Mouse (Mus musculus): Measurements from ENCODE around the gene Fance. TPM values are rescaled to one million over a fixed set of nuclear protein-coding genes. Genes with fewer than 3 reads are reported as not detected.

Gene Fance
- polyA plus RNA-seq, 2 experiments: 28.3 to 30.8 TPM

DNA sequence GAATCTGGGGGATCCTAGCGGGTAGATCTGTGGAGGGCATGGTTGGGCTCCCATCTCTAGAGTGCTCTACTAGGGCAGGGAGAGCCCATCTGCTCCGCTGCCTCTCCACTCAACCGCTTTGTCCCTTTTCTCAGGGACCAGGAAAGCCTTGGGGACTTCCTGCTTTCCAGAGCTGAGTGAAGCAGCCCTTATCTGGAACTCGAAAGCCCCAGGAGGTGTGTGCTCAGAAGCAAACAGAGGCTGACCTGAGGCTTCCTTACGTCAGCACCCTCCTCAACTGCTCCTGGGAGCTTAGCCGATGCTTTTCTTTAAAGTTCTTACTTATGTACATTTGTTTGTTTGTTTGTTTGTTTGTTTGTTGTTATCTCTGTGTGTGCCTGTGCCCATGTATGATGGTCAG, 40.5 kb upstream of the Fance start:
- ATAC-seq (ENCODE audit: low FRiP score, low read depth) (no peak), DNase-seq (ENCODE audit: low spot score) (no peak)
- no peak overlapping the region for H3K9ac ChIP-seq (ENCODE audit: low read depth, low read length, severe bottlenecking)
- 87% methylated on average over 6 of the region's 6 CpGs for WGBS
- no peak overlapping the region for H3K27ac ChIP-seq (replicated peaks; ENCODE audit: low read depth, low read length)
- H3K36me3 ChIP-seq (ENCODE audit: control insufficient read depth, insufficient read depth, low read length): no peaks in the 10 kb centered on the region
- H3K4me3 ChIP-seq (replicated peaks; ENCODE audit: low read length): no peak overlapping the region
- no peak overlapping the region for H3K4me2 ChIP-seq (replicated peaks; ENCODE audit: low read depth, low read length, severe bottlenecking)
- no peak for TF ChIP-seq POLR2A (IDR thresholded peaks at IDR 0.05; ENCODE audit: borderline replicate concordance, extremely low read depth, insufficient read depth, insufficient read length)
- H3K4me1 ChIP-seq (ENCODE audit: control insufficient read depth, insufficient read depth, low read length): peaks cover 5% of the 10 kb centered on the region
- no peaks in the 10 kb centered on the region for H3K27me3 ChIP-seq (ENCODE audit: control insufficient read depth, insufficient read depth, low read length)
- H3K9me3 ChIP-seq (ENCODE audit: control insufficient read depth, low read length): no peaks in the 10 kb centered on the region

GRCm38 (mm10) chr17:28274739-28275138, 38.6 kb upstream of the Fance start:
- no peak for DNase-seq (ENCODE audit: low spot score)
- no peak for TF ChIP-seq POLR2A (IDR thresholded peaks at IDR 0.05; ENCODE audit: borderline replicate concordance, extremely low read depth, insufficient read depth, insufficient read length)
- H3K27me3 ChIP-seq (ENCODE audit: control insufficient read depth, insufficient read depth, low read length): no peaks in the 10 kb centered on the region
- 80% methylated on average over 3 of the region's 3 CpGs for WGBS
- no peaks in the 10 kb centered on the region for H3K9me3 ChIP-seq (ENCODE audit: control insufficient read depth, low read length)
- H3K9ac ChIP-seq (ENCODE audit: low read depth, low read length, severe bottlenecking): no peak overlapping the region
- no peak overlapping the region for H3K27ac ChIP-seq (replicated peaks; ENCODE audit: low read depth, low read length)
- H3K4me2 ChIP-seq (replicated peaks; ENCODE audit: low read depth, low read length, severe bottlenecking): no peak overlapping the region
- H3K4me1 ChIP-seq (ENCODE audit: control insufficient read depth, insufficient read depth, low read length): peaks cover 14% of the 10 kb centered on the region
- no peak overlapping the region for H3K4me3 ChIP-seq (replicated peaks; ENCODE audit: low read length)
- no peak for ATAC-seq (ENCODE audit: low FRiP score, low read depth)
- H3K36me3 ChIP-seq (ENCODE audit: control insufficient read depth, insufficient read depth, low read length): no peaks in the 10 kb centered on the region

- Histone ChIP-seq H3K36me3 (ENCODE audit: control insufficient read depth, insufficient read depth, low read length) (no peaks in the 10 kb centered on the region), H3K4me1 (ENCODE audit: control insufficient read depth, insufficient read depth, low read length) (peaks cover 23% of the 10 kb centered on the region), H3K9ac (ENCODE audit: low read depth, low read length, severe bottlenecking) (no peak overlapping the region; the same call in 1 of the 2 replicates), H3K27ac (replicated peaks; ENCODE audit: low read depth, low read length) (no peak overlapping the region), H3K27me3 (ENCODE audit: control insufficient read depth, insufficient read depth, low read length) (no peaks in the 10 kb centered on the region), H3K4me2 (replicated peaks; ENCODE audit: low read depth, low read length, severe bottlenecking) (no peak overlapping the region), H3K4me3 (replicated peaks; ENCODE audit: low read length) (no peak overlapping the region), H3K9me3 (ENCODE audit: control insufficient read depth, low read length) (no peaks in the 10 kb centered on the region)
- ATAC-seq (ENCODE audit: low FRiP score, low read depth) (no peak), DNase-seq (ENCODE audit: low spot score) (no peak)
- no peak for TF ChIP-seq POLR2A (IDR thresholded peaks at IDR 0.05; ENCODE audit: borderline replicate concordance, extremely low read depth, insufficient read depth, insufficient read length)
- WGBS: 73% methylated on average over 14 of the region's 14 CpGs
These were observed 36.1 kb upstream of the Fance start for GRCm38 (mm10) chr17:28277226-28277625.

DNA sequence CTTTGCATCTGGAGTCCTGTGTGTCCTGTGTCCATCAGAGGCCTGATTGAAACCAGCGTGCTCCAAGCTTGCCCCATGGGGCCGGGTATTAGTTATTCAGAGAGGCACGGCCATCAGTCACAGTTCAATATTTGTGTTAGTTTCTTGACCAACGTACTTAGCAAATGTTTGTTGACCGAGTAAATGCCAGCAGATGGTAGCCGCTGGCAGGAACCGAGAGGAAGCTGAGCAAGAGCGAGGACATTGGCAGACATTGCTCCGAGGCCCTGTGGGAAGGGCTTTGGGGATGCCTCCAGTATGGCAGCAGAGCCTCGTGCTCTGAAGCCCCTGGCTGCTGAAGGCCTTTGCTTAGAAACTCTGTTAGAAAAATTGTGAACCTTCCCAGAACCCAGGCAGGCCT, 35.6 kb upstream of the Fance start:
- H3K4me3 ChIP-seq (replicated peaks; ENCODE audit: low read length): no peak overlapping the region
- WGBS: 73% methylated on average over 10 of the region's 10 CpGs
- peaks cover 26% of the 10 kb centered on the region for H3K4me1 ChIP-seq (ENCODE audit: control insufficient read depth, insufficient read depth, low read length)
- no peaks in the 10 kb centered on the region for H3K27me3 ChIP-seq (ENCODE audit: control insufficient read depth, insufficient read depth, low read length)
- H3K36me3 ChIP-seq (ENCODE audit: control insufficient read depth, insufficient read depth, low read length): no peaks in the 10 kb centered on the region
- no peak for DNase-seq (ENCODE audit: low spot score)
- 0 out of 2 replicates have a peak overlapping the region, but pooled peaks have one; percentile 8 for H3K27ac ChIP-seq (replicated peaks; ENCODE audit: low read depth, low read length)
- no peaks in the 10 kb centered on the region for H3K9me3 ChIP-seq (ENCODE audit: control insufficient read depth, low read length)
- TF ChIP-seq POLR2A (IDR thresholded peaks at IDR 0.05; ENCODE audit: borderline replicate concordance, extremely low read depth, insufficient read depth, insufficient read length): no peak
- no peak for ATAC-seq (ENCODE audit: low FRiP score, low read depth)
- H3K4me2 ChIP-seq (replicated peaks; ENCODE audit: low read depth, low read length, severe bottlenecking): no peak overlapping the region
- no peak overlapping the region for H3K9ac ChIP-seq (ENCODE audit: low read depth, low read length, severe bottlenecking)

GRCm38 (mm10) chr17:28278156-28278555, 35.2 kb upstream of the Fance start:
- Histone ChIP-seq H3K27me3 (ENCODE audit: control insufficient read depth, insufficient read depth, low read length) (no peaks in the 10 kb centered on the region), H3K9ac (ENCODE audit: low read depth, low read length, severe bottlenecking) (no peak overlapping the region)
- 94% methylated on average over 2 of the region's 3 CpGs for WGBS

DNA sequence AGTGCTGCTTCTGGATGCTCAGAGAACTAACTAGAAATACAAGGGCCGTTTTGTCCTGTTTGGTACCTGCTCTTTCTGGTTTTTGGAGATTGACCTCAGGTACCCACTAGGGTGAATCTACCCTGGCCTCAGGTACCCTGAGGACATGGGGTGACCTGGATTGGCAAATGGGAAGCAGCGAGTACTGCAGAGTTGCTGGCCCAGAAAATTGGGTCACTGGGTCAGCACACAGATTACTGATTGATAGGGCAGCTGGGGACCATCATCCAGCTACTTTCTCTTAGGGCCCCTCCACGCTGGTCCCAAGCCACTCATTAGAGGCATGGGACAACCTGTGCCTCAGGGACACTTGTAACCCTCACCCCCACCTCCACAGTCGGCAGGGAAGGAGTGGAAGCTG, 34.1 kb upstream of the Fance start:
- Histone ChIP-seq H3K4me2 (replicated peaks; ENCODE audit: low read depth, low read length, severe bottlenecking) (no peak overlapping the region; the same call in 1 of the 2 replicates), H3K4me1 (ENCODE audit: control insufficient read depth, insufficient read depth, low read length) (peaks cover 30% of the 10 kb centered on the region)
- 45% methylated on average over 4 of the region's 4 CpGs for WGBS

More at GRCm38 (mm10) chr17:28278156-28278555, 35.2 kb upstream of the Fance start:
- H3K4me2 ChIP-seq (replicated peaks; ENCODE audit: low read depth, low read length, severe bottlenecking): no peak overlapping the region
- peaks cover 30% of the 10 kb centered on the region for H3K4me1 ChIP-seq (ENCODE audit: control insufficient read depth, insufficient read depth, low read length)
- no peak for TF ChIP-seq POLR2A (IDR thresholded peaks at IDR 0.05; ENCODE audit: borderline replicate concordance, extremely low read depth, insufficient read depth, insufficient read length)
- 0 out of 2 replicates have a peak overlapping the region, but pooled peaks have one; percentile 8 for H3K27ac ChIP-seq (replicated peaks; ENCODE audit: low read depth, low read length)
- ATAC-seq (ENCODE audit: low FRiP score, low read depth): no peak
- H3K9me3 ChIP-seq (ENCODE audit: control insufficient read depth, low read length): no peaks in the 10 kb centered on the region
- H3K4me3 ChIP-seq (replicated peaks; ENCODE audit: low read length): no peak overlapping the region
- no peak for DNase-seq (ENCODE audit: low spot score)
- H3K36me3 ChIP-seq (ENCODE audit: control insufficient read depth, insufficient read depth, low read length): no peaks in the 10 kb centered on the region

More for the DNA sequence above, 34.1 kb upstream of the Fance start:
- Histone ChIP-seq H3K4me3 (replicated peaks; ENCODE audit: low read length) (no peak overlapping the region), H3K9ac (ENCODE audit: low read depth, low read length, severe bottlenecking) (0 out of 2 replicates have a peak overlapping the region, but pooled peaks have one; percentile 31), H3K27ac (replicated peaks; ENCODE audit: low read depth, low read length) (peak overlapping the region; percentile 70), H3K36me3 (ENCODE audit: control insufficient read depth, insufficient read depth, low read length) (no peaks in the 10 kb centered on the region), H3K27me3 (ENCODE audit: control insufficient read depth, insufficient read depth, low read length) (no peaks in the 10 kb centered on the region), H3K9me3 (ENCODE audit: control insufficient read depth, low read length) (no peaks in the 10 kb centered on the region)
- TF ChIP-seq POLR2A (IDR thresholded peaks at IDR 0.05; ENCODE audit: borderline replicate concordance, extremely low read depth, insufficient read depth, insufficient read length): no peak
- DNase-seq (ENCODE audit: low spot score) (no peak), ATAC-seq (ENCODE audit: low FRiP score, low read depth) (no peak)
